Mouse (Mus musculus) naive thymus-derived CD4-positive, alpha-beta T cell, adult 5 months (primary cell): ENCODE data around the gene Dmrtc1a. TPM values are rescaled to one million over a fixed set of nuclear protein-coding genes. Genes with fewer than 3 reads are reported as not detected.

ENCODE experiments used
- polyA plus RNA-seq: library from polyadenylated mRNA; unstranded; fragments of 100-300 nt; shearing (Covaris generic); gene quantifications from one replicate; pipeline ENCODE4 v1.2.1, GENCODE M21; 2017

Dmrtc1a gene
- not detected for polyA plus RNA-seq

GRCm38 (mm10) chrX:102908587-102908986 lies at the start of gene Dmrtc1a, which contains the start of gene 1700011M02Rik:
Dmrtc1a (minus strand) TSS chrX:102908687.
1700011M02Rik (plus strand) TSS chrX:102908905.

DNA sequence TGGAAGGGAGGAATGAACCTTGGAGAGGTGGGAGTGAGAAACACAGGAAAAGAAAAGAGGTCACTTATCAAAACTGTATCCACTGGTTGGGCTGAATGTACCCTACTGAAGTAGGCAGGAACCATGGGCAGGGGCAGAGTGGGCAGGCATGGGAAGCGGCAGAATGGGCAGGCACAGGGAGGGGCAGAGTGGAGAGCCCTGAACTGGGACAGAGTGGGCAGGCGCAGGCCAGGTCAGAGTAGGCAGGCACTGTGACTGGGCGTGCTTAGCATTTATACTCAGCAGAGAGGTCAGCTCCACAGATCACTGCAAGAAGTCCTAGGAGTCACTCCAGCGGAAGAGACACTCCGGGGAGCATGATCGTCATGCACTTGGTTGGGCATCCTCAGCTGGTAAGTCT lies 19.6 kb upstream of the Dmrtc1a start, which contains the start of gene 1700018G05Rik:
1700018G05Rik (plus strand) TSS at position 301 of the 400 bp plus-strand sequence.

GRCm38 (mm10) chrX:102867871-102868270 lies 40.6 kb downstream of the Dmrtc1a start, which contains the start of gene 1700031F05Rik:
1700031F05Rik (minus strand) TSS chrX:102867971.

GRCm38 (mm10) chrX:102854516-102854915 lies 54.0 kb downstream of the Dmrtc1a start, which contains the start of gene Dmrtc1c2:
Dmrtc1c2 (minus strand) TSS chrX:102854616.

Other genes with a start within 250 kb of the Dmrtc1a start
- not detected for gene Gm3880, start 221.7 kb downstream of the Dmrtc1a start, polyA plus RNA-seq
- not detected for gene Gm9112, start 201.1 kb downstream of the Dmrtc1a start, polyA plus RNA-seq
- gene Dmrtc1b, start 200.8 kb downstream of the Dmrtc1a start, polyA plus RNA-seq = not detected
- not detected for gene Dmrtc1c1, start 105.7 kb downstream of the Dmrtc1a start, polyA plus RNA-seq
- not detected for gene Dmrtc1c2, start 54.1 kb downstream of the Dmrtc1a start, polyA plus RNA-seq
- not detected for gene 1700031F05Rik, start 40.7 kb downstream of the Dmrtc1a start, polyA plus RNA-seq
- not detected for gene 1700011M02Rik, start 218 bp upstream of the Dmrtc1a start, polyA plus RNA-seq
- not detected for gene 1700018G05Rik, start 19.7 kb upstream of the Dmrtc1a start, polyA plus RNA-seq